Mouse (Mus musculus) lung, adult 18-20 months (tissue): ENCODE data around the gene Tmem185b.

Experiments used
- DNase-seq, 2 experiments: peaks; one replicate each; pipeline ENCODE4 v3.0.0; 2022; ENCODE audit warnings: mixed read lengths in 2 of 2

Gene Tmem185b

GRCm38 (mm10) chr1:119525689-119526591 is at the start of gene Tmem185b:
Gene Tmem185b (plus strand): TSS chr1:119526160.
- peak; percentile 92 to 95 for DNase-seq

- DNase-seq = no peak
Measured at GRCm38 (mm10) chr1:119476905-119477353, 49.0 kb upstream of the Tmem185b start.

GRCm38 (mm10) chr1:119479641-119480040 is 46.3 kb upstream of the Tmem185b start:
- DNase-seq = no peak

GRCm38 (mm10) chr1:119480678-119481077 is 45.3 kb upstream of the Tmem185b start:
- DNase-seq = no peak

- DNase-seq = no peak
Measured at GRCm38 (mm10) chr1:119481205-119481932, 44.6 kb upstream of the Tmem185b start.

GRCm38 (mm10) chr1:119482891-119483290 is 43.1 kb upstream of the Tmem185b start:
- no peak for DNase-seq

- DNase-seq = no peak
Measured at GRCm38 (mm10) chr1:119484457-119484856, 41.5 kb upstream of the Tmem185b start.

GRCm38 (mm10) chr1:119485825-119486224 is 40.1 kb upstream of the Tmem185b start:
- no peak for DNase-seq

- no peak for DNase-seq
Measured at GRCm38 (mm10) chr1:119487917-119488590, 37.9 kb upstream of the Tmem185b start.

GRCm38 (mm10) chr1:119490765-119491164 is 35.2 kb upstream of the Tmem185b start:
- no peak for DNase-seq

- peak; percentile 83 to 89 for DNase-seq
Measured at GRCm38 (mm10) chr1:119492097-119492496, 33.9 kb upstream of the Tmem185b start.

GRCm38 (mm10) chr1:119492505-119492904 is 33.5 kb upstream of the Tmem185b start:
- DNase-seq = no peak

- no peak for DNase-seq
Measured at GRCm38 (mm10) chr1:119494024-119494711, 31.8 kb upstream of the Tmem185b start.

GRCm38 (mm10) chr1:119494712-119495395 is 31.1 kb upstream of the Tmem185b start:
- DNase-seq = no peak

- DNase-seq = no peak
Measured at GRCm38 (mm10) chr1:119495396-119495775, 30.6 kb upstream of the Tmem185b start.

- DNase-seq = no peak
Measured at GRCm38 (mm10) chr1:119497346-119498004, 28.5 kb upstream of the Tmem185b start.

- DNase-seq = no peak
Measured at GRCm38 (mm10) chr1:119498536-119499231, 27.3 kb upstream of the Tmem185b start.

- DNase-seq = no peak
Measured at GRCm38 (mm10) chr1:119499456-119499855, 26.5 kb upstream of the Tmem185b start.

GRCm38 (mm10) chr1:119501881-119502280 is 24.1 kb upstream of the Tmem185b start:
- no peak for DNase-seq

- DNase-seq = no peak
Measured at GRCm38 (mm10) chr1:119502729-119503128, 23.2 kb upstream of the Tmem185b start.

- DNase-seq = no peak
Measured at GRCm38 (mm10) chr1:119503181-119503580, 22.8 kb upstream of the Tmem185b start.
